Mouse (Mus musculus) bone marrow, adult 2 months (tissue): Measurements from ENCODE around the gene Zfp867. TPM values are rescaled to one million over a fixed set of nuclear protein-coding genes. Genes with fewer than 3 reads are reported as not detected.
A peak's percentile ranks its signal among the peaks of the same experiment; 100 is the strongest.

Experiments used
- H3K27ac ChIP-seq: fragments of 200-500 bp; 2 replicates; pipeline ENCODE4 v1.5.1; 2012; ENCODE audit warnings: low read depth, mild to moderate bottlenecking, control low read depth, inconsistent platforms, low read length; ENCODE audit not compliant: control insufficient read depth, poor library complexity, insufficient read depth
- H3K4me1 ChIP-seq: fragments of 200-500 bp; 2 replicates; pipeline ENCODE4 v1.6.1; 2011; ENCODE audit warnings: low read length; ENCODE audit not compliant: control insufficient read depth, insufficient read depth
- H3K4me3 ChIP-seq: fragments of 200-500 bp; replicated peaks from 2 replicates; pipeline ENCODE3; 2011; ENCODE audit warnings: mild to moderate bottlenecking, low read depth, low read length, control low read depth; ENCODE audit not compliant: control insufficient read depth
- CTCF ChIP-seq: fragments of 200-500 bp; IDR thresholded peaks from 2 replicates; pipeline ENCODE4 v1.5.1; 2011; ENCODE audit warnings: low read length, control low read depth; ENCODE audit not compliant: control insufficient read depth, insufficient read depth
- POLR2A ChIP-seq: fragments of 200-500 bp; IDR thresholded peaks from 2 replicates; pipeline ENCODE4 v1.6.1; 2011; ENCODE audit warnings: low read depth, mild to moderate bottlenecking, control low read depth, low read length, borderline replicate concordance; ENCODE audit not compliant: control insufficient read depth
- WGBS: fragments of 180-500 bp; shearing (Covaris S2); methylation state at CpG from one replicate; pipeline ENCODE4 v1.1.7; 2018; 5-methylcytosine and 5-hydroxymethylcytosine counted together
- polyA plus RNA-seq: library from polyadenylated mRNA; stranded (reverse); fragments of >200 nt; gene quantifications from 2 replicates; pipeline ENCODE4 v1.2.4, GENCODE M21; 2011; ENCODE audit warnings: low replicate concordance; ENCODE audit not compliant: missing spikeins, insufficient read depth, insufficient read length

Zfp867 gene
- polyA plus RNA-seq, 1 experiment, result 1.6 TPM

GRCm38 (mm10) chr11:59485641-59486040, 13.4 kb upstream of the Zfp867 start:
- no peak for TF ChIP-seq POLR2A
- TF ChIP-seq CTCF, result no peak
- H3K4me3 ChIP-seq, result no peak overlapping the region
- no peaks in the 10 kb centered on the region for H3K4me1 ChIP-seq
- H3K27ac ChIP-seq, result no peak overlapping the region
- 72% methylated on average over 2 of the region's 2 CpGs for WGBS

- H3K4me3 ChIP-seq, result no peak overlapping the region
- WGBS, result 6% methylated on average over 2 of the region's 2 CpGs
- no peaks in the 10 kb centered on the region for H3K4me1 ChIP-seq
- no peak overlapping the region for H3K27ac ChIP-seq
- TF ChIP-seq POLR2A (no peak), CTCF (no peak)
Observed at GRCm38 (mm10) chr11:59483212-59483611, 10.9 kb upstream of the Zfp867 start.

GRCm38 (mm10) chr11:59477240-59477639, 5.0 kb upstream of the Zfp867 start:
- TF ChIP-seq CTCF (no peak), POLR2A (no peak)
- Histone ChIP-seq H3K27ac (no peak overlapping the region), H3K4me3 (no peak overlapping the region), H3K4me1 (no peaks in the 10 kb centered on the region)
- WGBS, result 59% methylated on average over 6 of the region's 6 CpGs

GRCm38 (mm10) chr11:59471413-59472325, 605 bp downstream of the Zfp867 start:
- Histone ChIP-seq H3K27ac (no peak overlapping the region), H3K4me3 (peak overlapping the region; percentile 95), H3K4me1 (no peaks in the 10 kb centered on the region)
- TF ChIP-seq CTCF (no peak), POLR2A (no peak)
- 6% methylated on average over 37 of the region's 37 CpGs for WGBS

GRCm38 (mm10) chr11:59460459-59460858, 11.8 kb downstream of the Zfp867 start:
- TF ChIP-seq POLR2A (no peak), CTCF (no peak)
- Histone ChIP-seq H3K4me1 (no peaks in the 10 kb centered on the region), H3K4me3 (no peak overlapping the region), H3K27ac (no peak overlapping the region)
- 85% methylated on average over 2 of the region's 2 CpGs for WGBS

GRCm38 (mm10) chr11:59458973-59459372, 13.3 kb downstream of the Zfp867 start:
- H3K27ac ChIP-seq, result no peak overlapping the region
- H3K4me1 ChIP-seq, result no peaks in the 10 kb centered on the region
- WGBS, result 64% methylated on average over 5 of the region's 5 CpGs
- H3K4me3 ChIP-seq, result no peak overlapping the region
- TF ChIP-seq CTCF (no peak), POLR2A (no peak)

GRCm38 (mm10) chr11:59456891-59457290, 15.4 kb downstream of the Zfp867 start:
- Histone ChIP-seq H3K27ac (no peak overlapping the region), H3K4me3 (no peak overlapping the region), H3K4me1 (no peaks in the 10 kb centered on the region)
- TF ChIP-seq CTCF, result no peak
- TF ChIP-seq POLR2A, result no peak
- 91% methylated on average over 2 of the region's 2 CpGs for WGBS

- whole genome bisulfite sequencing, result 83% methylated on average over 2 of the region's 2 CpGs
- no peak overlapping the region for H3K4me3 ChIP-seq
- TF ChIP-seq POLR2A (no peak), CTCF (no peak)
- H3K4me1 ChIP-seq, result no peaks in the 10 kb centered on the region
- H3K27ac ChIP-seq, result no peak overlapping the region
Observed at GRCm38 (mm10) chr11:59456346-59456745, 15.9 kb downstream of the Zfp867 start.
